ENCODE assay signal across 13 mouse cellular contexts in the genomic region with DNA sequence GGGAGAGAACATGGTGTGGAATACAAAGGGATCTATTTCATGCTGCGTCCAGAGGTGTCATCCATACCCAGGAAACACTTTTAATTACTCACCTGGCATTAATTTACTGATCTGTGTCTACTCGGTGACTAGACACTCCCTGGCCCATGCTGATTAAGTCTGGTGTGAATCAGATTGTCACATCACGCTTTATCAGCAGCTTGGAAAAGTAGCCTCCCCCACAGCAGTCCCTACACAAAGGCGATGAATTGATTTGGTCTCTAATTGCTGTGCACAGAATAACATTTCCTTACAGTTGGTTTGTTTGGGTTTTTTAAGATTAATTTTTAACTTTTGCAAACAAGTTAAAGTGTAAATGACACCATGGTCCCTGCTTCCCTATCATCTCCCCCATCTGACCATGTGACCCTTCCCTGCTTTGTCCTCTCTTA.
DNase-seq lines count a peak whose midpoint lies in the region; ATAC-seq lines count a peak whose summit lies in the region.
"Had no signal": no experiment of that assay in that cellular context is flagged by ENCODE, and none has a peak within 500 bp of the region (broad histone marks: within the 10 kb centered on the region; RNA-seq: fewer than 3 reads in every experiment).

No protein-coding gene starts in this region.

- 28% methylated on average over 4 of the region's 4 CpGs for WGBS in kidney, embryonic 14.5 days
- 11% methylated on average over 4 of the region's 4 CpGs for WGBS in forebrain, embryonic 15.5 days
- 10% methylated on average over 4 of the region's 4 CpGs for WGBS in midbrain, embryonic 11.5 days
- 14% methylated on average over 4 of the region's 4 CpGs for WGBS in neural tube, embryonic 15.5 days

- H3K9ac ChIP-seq in kidney, embryonic 14.5 days (ENCODE audit: low read depth, low read length) = no peak overlapping the region
- H3K9ac ChIP-seq in forebrain, embryonic 15.5 days (replicated peaks) = no peak overlapping the region; the same call in 1 of the 2 replicates
- peak overlapping the region; percentile 53 for H3K9ac ChIP-seq in midbrain, embryonic 11.5 days (ENCODE audit: low read length)
- H3K9ac ChIP-seq in neural tube, embryonic 15.5 days (replicated peaks) = no peak overlapping the region
- H3K9ac ChIP-seq: limb, embryonic 15.5 days had no signal

- no peaks in the 10 kb centered on the region for H3K27me3 ChIP-seq in kidney, embryonic 14.5 days (ENCODE audit: control insufficient read depth, insufficient read depth, low read length)
- H3K27me3 ChIP-seq in forebrain, embryonic 15.5 days = no peaks in the 10 kb centered on the region
- no peaks in the 10 kb centered on the region for H3K27me3 ChIP-seq in midbrain, embryonic 11.5 days (ENCODE audit: control insufficient read depth, insufficient read depth, low read length)
- no peaks in the 10 kb centered on the region for H3K27me3 ChIP-seq in neural tube, embryonic 15.5 days (replicated peaks)
- H3K27me3 ChIP-seq: limb, embryonic 15.5 days had no signal

- H3K9me3 ChIP-seq in kidney, embryonic 14.5 days (ENCODE audit: control insufficient read depth, low read length) = no peaks in the 10 kb centered on the region
- H3K9me3 ChIP-seq in forebrain, embryonic 15.5 days = no peaks in the 10 kb centered on the region
- no peaks in the 10 kb centered on the region for H3K9me3 ChIP-seq in midbrain, embryonic 11.5 days (ENCODE audit: control insufficient read depth, low read length)
- H3K9me3 ChIP-seq in neural tube, embryonic 15.5 days (replicated peaks) = no peaks in the 10 kb centered on the region
- H3K9me3 ChIP-seq: limb, embryonic 15.5 days had no signal

- no peak overlapping the region for H3K4me3 ChIP-seq in kidney, embryonic 14.5 days (ENCODE audit: low read length)
- no peak overlapping the region for H3K4me3 ChIP-seq in forebrain, embryonic 15.5 days
- no peak overlapping the region for H3K4me3 ChIP-seq in midbrain, embryonic 11.5 days (ENCODE audit: low read depth, low read length)
- H3K4me3 ChIP-seq in neural tube, embryonic 15.5 days (replicated peaks) = no peak overlapping the region
- H3K4me3 ChIP-seq: left cerebral cortex, adult 2 months; limb, embryonic 15.5 days had no signal

- peak overlapping the region; percentile 55; the same call in 1 of the 2 replicates for H3K27ac ChIP-seq in kidney, embryonic 14.5 days (ENCODE audit: low read depth, low read length)
- H3K27ac ChIP-seq in forebrain, embryonic 15.5 days (replicated peaks) = peak overlapping the region; percentile 93
- H3K27ac ChIP-seq in midbrain, embryonic 11.5 days (ENCODE audit: low read depth, low read length) = peak overlapping the region; percentile 94
- H3K27ac ChIP-seq in neural tube, embryonic 15.5 days (replicated peaks) = peak overlapping the region; percentile 90
- H3K27ac ChIP-seq: limb, embryonic 15.5 days had no signal

- peaks cover 16% of the 10 kb centered on the region for H3K4me1 ChIP-seq in kidney, embryonic 14.5 days (ENCODE audit: control insufficient read depth, insufficient read depth, low read length)
- peaks cover 40% of the 10 kb centered on the region for H3K4me1 ChIP-seq in forebrain, embryonic 15.5 days
- peaks cover 28% of the 10 kb centered on the region for H3K4me1 ChIP-seq in midbrain, embryonic 11.5 days (ENCODE audit: control insufficient read depth, insufficient read depth, low read length)
- peaks cover 29% of the 10 kb centered on the region for H3K4me1 ChIP-seq in neural tube, embryonic 15.5 days
- H3K4me1 ChIP-seq: limb, embryonic 15.5 days had no signal

- ATAC-seq in kidney, embryonic 14.5 days (ENCODE audit: low FRiP score, low TSS enrichment) = peak; percentile 43; the same call in 1 of the 2 replicates
- no peak for ATAC-seq in forebrain, embryonic 15.5 days (replicated peaks)
- ATAC-seq in midbrain, embryonic 11.5 days (ENCODE audit: low FRiP score) = peak; percentile 32
- ATAC-seq in neural tube, embryonic 15.5 days (ENCODE audit: low FRiP score) = no peak

- H3K36me3 ChIP-seq in kidney, embryonic 14.5 days (ENCODE audit: control insufficient read depth, insufficient read depth, low read length) = no peaks in the 10 kb centered on the region
- no peaks in the 10 kb centered on the region for H3K36me3 ChIP-seq in forebrain, embryonic 15.5 days
- H3K36me3 ChIP-seq in midbrain, embryonic 11.5 days (ENCODE audit: control insufficient read depth, insufficient read depth, low read length) = no peaks in the 10 kb centered on the region
- H3K36me3 ChIP-seq in neural tube, embryonic 15.5 days = no peaks in the 10 kb centered on the region
- H3K36me3 ChIP-seq: limb, embryonic 15.5 days had no signal

- no peak overlapping the region for H3K4me2 ChIP-seq in kidney, embryonic 14.5 days (replicated peaks; ENCODE audit: low read depth, low read length)
- H3K4me2 ChIP-seq in forebrain, embryonic 15.5 days (replicated peaks) = no peak overlapping the region
- H3K4me2 ChIP-seq in midbrain, embryonic 11.5 days = peak overlapping the region; percentile 26; the same call in 1 of the 2 replicates
- no peak overlapping the region for H3K4me2 ChIP-seq in neural tube, embryonic 15.5 days
- H3K4me2 ChIP-seq: limb, embryonic 15.5 days had no signal

- no peak for DNase-seq in kidney, postnatal 14 days
- DNase-seq in midbrain, embryonic 11.5 days (ENCODE audit: low spot score, missing footprints) = peak; percentile 95
- no peak for DNase-seq in left cerebral cortex, adult 18-20 months (ENCODE audit: low spot score in 2 of 2)
- no peak for DNase-seq in gastrocnemius, adult 8-10 months (ENCODE audit: low spot score in 2 of 2)
- DNase-seq in spleen, postnatal 10 days (ENCODE audit: low spot score in 2 of 2) = no peak
- DNase-seq: cerebellum, postnatal 25 days; kidney, adult 8-10 months; lung, postnatal 10 days had no signal

Comparison
In these comparisons a context has a peak if more than half of its experiments do, and no peak if none do; other contexts are left out.
1. ATAC-seq: peak in kidney, embryonic 14.5 days (single experiment) and midbrain, embryonic 11.5 days (single experiment); none in forebrain, embryonic 15.5 days (single experiment) and neural tube, embryonic 15.5 days (single experiment).
2. Peak in every context shown above with its lines, with median percentiles within 50 percentile points of each other: H3K27ac ChIP-seq.